Mouse (Mus musculus): ENCODE results near the gene Ak8. TPM values are rescaled to one million over a fixed set of nuclear protein-coding genes. Genes with fewer than 3 reads are reported as not detected.

Gene Ak8
- total RNA-seq, 2 experiments from 2014 or later = not detected

GRCm38 (mm10) chr2:28786355-28787066 is 86.5 kb downstream of the Ak8 start:
- intact Hi-C loops (cut with DNase I) = no loop called here
- no peak for DNase-seq (ENCODE audit: low spot score)

DNA sequence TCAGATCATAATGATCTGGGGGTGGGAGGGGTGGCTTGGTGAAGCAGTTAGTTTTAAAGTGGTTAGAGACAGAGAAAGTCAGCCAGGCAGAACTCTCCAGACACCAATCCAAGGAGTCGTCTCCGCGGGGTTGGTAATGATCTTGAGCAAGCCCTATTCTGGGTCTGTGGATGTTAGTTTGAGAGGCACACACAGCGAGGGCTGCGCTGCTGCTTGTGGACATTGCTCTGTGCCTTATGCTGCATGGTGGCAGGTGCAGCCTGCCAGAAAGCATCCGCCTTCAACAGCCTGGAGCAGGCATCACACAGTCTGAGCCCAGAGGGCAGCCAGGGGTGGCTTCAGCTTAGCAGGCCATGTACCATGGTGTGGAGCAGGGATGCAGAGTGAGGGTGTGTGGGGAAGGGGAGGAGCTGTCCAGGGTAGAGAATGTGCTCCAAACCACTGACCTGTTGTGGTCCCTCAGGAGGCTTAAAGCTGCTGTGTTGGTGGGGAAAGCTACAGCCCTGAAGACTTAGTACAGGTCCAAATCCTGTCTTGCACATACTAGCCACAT is 87.2 kb downstream of the Ak8 start:
- intact Hi-C loops (cut with DNase I) = no loop called here
- no peak for DNase-seq (ENCODE audit: low spot score)

- DNase-seq (ENCODE audit: low spot score) = no peak
- intact Hi-C loops (cut with DNase I) = no loop called here
Measured at GRCm38 (mm10) chr2:28792931-28793610, 93.1 kb downstream of the Ak8 start.

- intact Hi-C loops (cut with DNase I) = no loop called here
- DNase-seq (ENCODE audit: low spot score) = no peak
Measured at GRCm38 (mm10) chr2:28794623-28795022, 94.7 kb downstream of the Ak8 start.

DNA sequence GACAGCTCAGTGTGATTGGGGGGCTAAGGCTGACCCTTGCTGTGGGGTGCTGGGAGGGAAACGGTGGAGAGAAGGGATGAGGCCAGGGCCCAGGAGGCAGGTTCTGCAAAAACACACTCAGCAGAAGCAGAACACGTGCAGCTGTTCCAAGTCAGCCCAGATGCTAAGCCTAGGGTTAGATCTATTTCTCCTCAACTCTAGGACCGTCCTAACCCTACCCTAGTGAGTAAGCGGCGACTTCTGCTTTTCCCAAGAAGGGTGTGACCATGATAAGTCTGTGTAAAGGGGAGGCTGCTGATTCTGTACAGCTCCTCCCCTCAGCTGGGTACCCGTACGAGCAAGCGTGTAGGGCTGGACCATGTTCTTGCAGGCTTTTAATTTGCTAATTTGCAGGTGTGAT is 96.3 kb downstream of the Ak8 start:
- no peak for DNase-seq (ENCODE audit: low spot score)
- intact Hi-C loops (cut with DNase I) = no loop called here

DNA sequence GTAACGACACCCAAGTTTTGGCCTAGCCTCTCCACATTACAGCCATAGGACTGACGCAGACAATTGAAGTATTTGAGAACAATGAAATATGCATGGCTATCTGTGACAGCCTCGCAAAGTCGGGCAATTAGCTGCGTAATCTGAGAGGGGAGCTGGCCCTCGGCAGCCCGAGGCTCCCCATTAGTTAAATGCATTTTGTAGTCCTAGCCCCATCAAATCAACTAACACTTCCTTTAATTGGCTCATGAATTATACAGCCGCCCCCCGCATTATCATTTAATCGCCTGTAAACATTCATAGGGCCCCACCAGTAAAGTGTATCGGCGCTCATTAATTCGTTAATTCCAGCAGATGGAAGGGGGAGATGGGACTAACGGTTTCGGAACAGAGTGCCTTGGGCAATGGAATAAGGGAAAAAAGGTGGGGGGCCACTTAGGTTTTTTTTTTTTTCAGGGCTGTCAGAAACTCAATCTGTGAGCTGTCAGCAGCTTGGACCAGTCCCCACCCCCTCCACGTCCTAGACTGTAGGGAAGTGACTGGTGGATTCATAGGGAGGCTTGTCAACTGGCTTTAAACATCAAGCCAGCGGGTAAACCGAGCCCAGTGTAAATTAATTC is 97.6 kb downstream of the Ak8 start:
- no peak for DNase-seq (ENCODE audit: low spot score)
- intact Hi-C loops (cut with DNase I) = no loop called here

- no peak for DNase-seq (ENCODE audit: low spot score)
- intact Hi-C loops (cut with DNase I) = no loop called here
Measured at GRCm38 (mm10) chr2:28798390-28798789, 98.4 kb downstream of the Ak8 start.

- intact Hi-C loops (cut with DNase I) = no loop called here
- DNase-seq (ENCODE audit: low spot score) = no peak
Measured at GRCm38 (mm10) chr2:28799575-28799974, 99.6 kb downstream of the Ak8 start.

DNA sequence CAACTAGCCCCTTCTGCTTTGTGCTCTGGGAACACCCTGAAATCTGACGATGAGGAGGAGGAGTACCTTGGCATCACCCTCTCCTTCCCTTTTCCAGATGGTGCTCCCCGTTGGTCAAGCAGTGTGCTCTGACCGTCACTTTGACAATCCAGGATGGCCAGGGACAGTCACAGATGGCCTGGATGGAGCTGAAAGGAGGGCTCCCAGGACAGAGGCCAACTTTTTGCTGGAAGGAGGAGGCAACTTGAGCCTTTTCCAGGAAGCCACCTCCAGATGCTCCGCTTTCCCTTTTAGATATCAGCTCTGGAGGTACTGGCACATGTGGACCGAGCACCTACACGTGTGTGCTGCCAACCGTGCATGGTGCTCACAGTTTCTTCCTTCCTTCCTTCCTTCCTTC is 103.4 kb downstream of the Ak8 start:
- intact Hi-C loops (cut with DNase I) = no loop called here
- no peak for DNase-seq (ENCODE audit: low spot score)

DNA sequence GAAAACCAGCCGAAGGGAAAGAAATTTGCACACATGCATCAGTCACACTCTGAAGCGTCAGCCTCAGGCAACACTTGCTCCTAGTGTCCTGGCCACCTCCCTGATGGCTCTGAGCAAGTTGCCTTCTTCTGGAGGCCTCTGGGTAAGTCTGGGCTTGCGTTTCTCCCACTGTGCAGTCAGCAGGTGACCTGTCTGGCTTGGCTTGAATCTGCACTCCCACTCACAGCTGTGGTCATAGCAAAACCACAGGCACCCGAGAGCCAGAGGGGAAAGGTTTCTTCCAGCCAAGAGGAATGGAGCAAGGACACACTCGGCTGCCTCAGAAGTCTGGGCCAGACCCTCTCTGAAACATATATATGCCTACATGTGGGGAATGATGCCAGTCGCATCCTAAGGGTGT is 108.9 kb downstream of the Ak8 start:
- intact Hi-C loops (cut with DNase I) = no loop called here
- DNase-seq (ENCODE audit: low spot score) = no peak

GRCm38 (mm10) chr2:28810260-28811013 is 110.5 kb downstream of the Ak8 start:
- intact Hi-C loops (cut with DNase I) = no loop called here
- DNase-seq (ENCODE audit: low spot score) = no peak

DNA sequence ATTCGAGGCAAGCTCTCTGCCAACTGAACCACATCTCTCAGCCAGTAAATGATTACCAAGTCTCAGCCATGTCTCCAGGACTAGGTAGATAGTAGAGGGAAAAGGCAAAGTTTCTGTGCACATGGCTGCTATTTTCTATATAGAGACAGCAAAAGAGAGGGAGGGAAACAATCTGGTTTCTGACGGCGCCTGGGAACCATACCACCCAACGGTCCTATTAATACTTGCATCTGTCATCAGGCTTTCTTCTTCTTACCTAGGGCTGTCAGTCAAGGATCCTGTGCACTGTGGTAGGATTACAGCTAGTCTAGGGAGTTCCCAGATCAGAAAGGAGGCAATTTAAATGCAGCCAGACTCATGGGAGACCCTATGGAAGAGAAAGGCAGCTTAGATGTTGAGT is 118.9 kb downstream of the Ak8 start:
- intact Hi-C loops (cut with DNase I) = no loop called here
- no peak for DNase-seq (ENCODE audit: low spot score)

DNA sequence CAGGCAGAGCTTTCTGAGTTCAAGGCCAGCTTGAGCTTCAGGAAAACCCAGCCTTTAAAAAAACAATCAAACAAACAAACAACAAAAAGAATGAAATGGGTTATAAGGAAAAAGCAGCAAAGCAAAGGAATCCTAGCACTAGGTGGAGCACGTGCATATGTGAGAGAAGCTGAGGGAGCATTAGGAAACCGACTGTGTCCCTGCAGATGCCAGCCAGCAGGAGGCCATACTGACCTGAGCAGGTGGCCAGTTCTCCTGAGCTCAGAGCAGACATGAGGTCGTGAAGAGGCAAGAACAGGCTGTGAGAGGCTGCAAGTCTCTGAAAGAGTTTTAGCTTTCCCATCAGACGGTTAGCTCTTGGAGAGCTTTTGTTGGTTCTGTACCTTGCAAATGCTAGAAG is 129.3 kb downstream of the Ak8 start:
- intact Hi-C loops (cut with DNase I) = loop anchor here (5.0 kb wide), 1 partner anchor 223 kb away; no protein-coding TSS in a partner anchor
- DNase-seq (ENCODE audit: low spot score) = no peak

DNA sequence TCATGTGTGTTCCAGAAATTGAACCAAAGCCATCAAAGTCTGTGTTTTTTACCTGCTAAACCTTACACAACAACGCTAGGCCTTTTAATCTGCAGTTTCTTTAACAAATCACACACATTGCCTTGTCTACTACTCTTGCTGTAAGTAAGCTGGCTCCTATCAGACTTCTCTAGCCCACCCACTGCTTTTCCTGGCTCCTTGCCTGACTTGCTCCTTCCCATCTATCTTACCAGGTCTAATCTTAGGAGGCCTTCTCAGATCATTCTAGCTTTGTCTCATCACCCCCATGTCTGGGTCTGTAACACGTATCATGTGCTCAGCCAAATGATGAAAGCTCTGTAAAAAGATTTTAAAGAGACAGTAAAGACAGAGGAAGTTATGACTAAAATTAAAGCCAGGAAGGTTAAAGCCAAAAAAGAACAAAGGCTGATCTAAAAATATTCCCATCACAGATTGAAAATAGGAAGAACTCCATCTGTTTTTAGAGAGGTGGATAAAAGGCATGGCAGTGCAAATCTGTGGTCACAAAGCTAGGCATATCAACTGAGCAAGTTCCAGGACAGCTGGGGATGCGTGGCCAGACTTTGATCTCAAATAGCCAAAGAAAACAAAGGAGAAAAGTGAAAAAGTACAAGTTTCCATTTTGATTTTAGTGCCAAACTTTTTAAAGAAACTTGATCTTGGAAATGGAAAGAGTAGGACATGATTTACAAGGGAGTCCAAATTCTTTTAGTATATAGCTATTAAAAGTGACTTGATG is 136.4 kb downstream of the Ak8 start:
- no peak for DNase-seq (ENCODE audit: low spot score)
- intact Hi-C loops (cut with DNase I) = no loop called here

DNA sequence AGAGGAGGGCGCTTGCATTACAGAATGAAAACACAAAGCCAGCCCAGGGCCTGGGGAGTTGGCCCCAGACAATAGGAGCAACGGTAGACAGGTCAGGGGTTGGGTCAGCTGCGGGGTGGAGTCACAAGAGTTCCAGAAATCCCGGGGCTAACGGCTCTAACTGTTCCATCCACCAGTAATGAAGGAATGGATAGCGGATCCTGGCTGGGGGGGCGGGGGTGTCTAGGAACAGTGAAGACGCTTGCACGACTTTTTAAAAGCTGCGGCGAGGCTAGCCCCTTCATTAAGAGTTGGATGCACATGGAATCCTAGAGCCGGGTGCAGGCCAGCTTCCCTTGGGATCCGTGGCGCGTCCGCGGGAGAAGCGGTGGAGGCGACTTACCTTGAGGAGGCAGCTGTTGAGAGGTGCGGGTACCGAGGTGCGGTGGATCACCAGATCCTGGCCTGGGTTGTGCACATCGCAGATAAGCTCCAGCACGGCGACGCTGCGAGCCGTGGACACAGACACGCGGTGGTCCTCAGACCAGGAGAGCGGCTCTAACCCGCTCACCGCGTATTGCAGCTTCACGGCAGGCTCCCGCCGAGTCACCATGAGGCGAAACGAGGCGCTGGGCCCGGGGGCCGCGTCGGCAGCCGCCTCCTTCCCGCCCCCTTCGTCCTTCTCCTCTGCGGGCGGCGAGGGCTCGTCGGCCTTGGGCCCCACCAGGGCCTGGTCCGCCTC is 139.7 kb downstream of the Ak8 start:
- intact Hi-C loops (cut with DNase I) = loop anchor here (5.0 kb wide), 4 partner anchors 82 to 288 kb away; partner anchors contain the start of gene Tsc1
- no peak for DNase-seq (ENCODE audit: low spot score)

DNA sequence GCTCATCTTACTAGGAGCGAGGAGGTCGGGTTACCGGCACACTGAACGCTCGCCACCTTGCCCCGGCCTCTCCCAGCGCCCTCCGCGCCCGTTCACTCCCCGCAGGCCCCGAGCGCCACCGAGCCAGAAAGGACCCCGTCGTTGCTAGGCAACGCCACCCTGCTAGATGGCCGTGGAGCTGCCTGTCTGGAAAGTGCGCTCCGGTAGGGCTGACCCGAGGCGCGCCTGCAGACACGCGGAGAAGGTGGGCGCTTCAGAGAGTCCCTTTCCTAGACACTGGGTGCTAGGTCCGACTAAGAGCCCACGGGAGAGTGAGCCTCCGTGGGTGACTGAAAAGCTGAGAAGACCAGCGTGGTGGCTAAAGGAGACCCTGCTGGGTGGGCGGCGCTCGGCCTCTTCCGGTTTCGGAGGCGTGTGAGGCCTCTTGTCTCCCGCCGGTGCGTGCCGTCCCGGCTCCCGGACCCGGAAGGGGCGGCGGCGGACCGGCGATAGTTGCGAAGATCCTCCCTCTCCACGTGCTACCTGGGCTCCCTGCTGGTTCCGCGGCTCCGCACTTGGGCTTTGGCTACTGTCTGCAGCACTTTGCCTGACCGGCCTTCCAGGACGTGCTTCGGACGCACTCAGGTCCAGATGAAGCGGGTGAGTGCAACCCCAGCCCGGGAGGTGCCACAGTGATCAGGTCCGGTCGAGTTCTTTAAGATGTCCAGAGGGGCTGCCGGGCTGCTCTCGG is 140.4 kb downstream of the Ak8 start, which contains the start of the genes Gtf3c4 and Ddx31:
TSS of gene Gtf3c4 (minus strand) at position 139 of the 730 bp plus-strand sequence.
TSS of gene Ddx31 (plus strand) at position 185 of the 730 bp plus-strand sequence.
- DNase-seq (ENCODE audit: low spot score) = peak; percentile 88
- intact Hi-C loops (cut with DNase I) = loop anchor here (5.0 kb wide), 4 partner anchors 83 to 287 kb away; partner anchors contain the start of gene Tsc1

DNA sequence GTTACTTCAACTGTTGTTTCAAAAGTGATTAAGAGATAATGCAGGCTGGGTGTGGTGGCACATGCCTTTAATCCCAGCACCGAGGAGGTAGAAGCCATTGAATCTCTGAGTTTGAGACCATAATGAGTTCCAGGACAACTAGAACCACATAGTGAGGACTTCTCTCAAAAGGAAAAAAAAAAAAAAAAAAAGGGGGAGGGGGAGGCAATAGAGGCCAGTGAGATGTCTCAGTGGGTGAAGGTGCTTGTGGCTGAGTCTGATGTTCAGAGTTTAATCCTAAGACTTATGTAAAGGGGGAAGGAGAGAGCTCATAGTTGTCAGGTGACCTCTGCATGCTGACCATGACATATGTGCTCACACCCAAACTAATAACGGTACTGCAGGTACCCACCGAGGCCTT is 142.1 kb downstream of the Ak8 start:
- intact Hi-C loops (cut with DNase I) = loop anchor here (5.0 kb wide), 4 partner anchors 85 to 285 kb away; partner anchors contain the start of gene Tsc1

GRCm38 (mm10) chr2:28848879-28849278 is 148.9 kb downstream of the Ak8 start:
- DNase-seq (ENCODE audit: low spot score) = no peak
- intact Hi-C loops (cut with DNase I) = no loop called here

More for the DNA sequence above, 142.1 kb downstream of the Ak8 start:
- DNase-seq (ENCODE audit: low spot score) = no peak

All from heart, postnatal 25 days (tissue).